Mouse (Mus musculus): ENCODE measurements around the gene Ptpn18. TPM values are rescaled to one million over a fixed set of nuclear protein-coding genes. Genes with fewer than 3 reads are reported as not detected.
A peak's percentile ranks its signal among the peaks of the same experiment; 100 is the strongest.
"Not testable (repeated sequence)": the region's sequence is repeated elsewhere in the genome, so short reads cannot be mapped to it uniquely, and the experiment has no call there.

Gene Ptpn18
- 186 and 621 TPM in 2 replicates for total RNA-seq (2017)

DNA sequence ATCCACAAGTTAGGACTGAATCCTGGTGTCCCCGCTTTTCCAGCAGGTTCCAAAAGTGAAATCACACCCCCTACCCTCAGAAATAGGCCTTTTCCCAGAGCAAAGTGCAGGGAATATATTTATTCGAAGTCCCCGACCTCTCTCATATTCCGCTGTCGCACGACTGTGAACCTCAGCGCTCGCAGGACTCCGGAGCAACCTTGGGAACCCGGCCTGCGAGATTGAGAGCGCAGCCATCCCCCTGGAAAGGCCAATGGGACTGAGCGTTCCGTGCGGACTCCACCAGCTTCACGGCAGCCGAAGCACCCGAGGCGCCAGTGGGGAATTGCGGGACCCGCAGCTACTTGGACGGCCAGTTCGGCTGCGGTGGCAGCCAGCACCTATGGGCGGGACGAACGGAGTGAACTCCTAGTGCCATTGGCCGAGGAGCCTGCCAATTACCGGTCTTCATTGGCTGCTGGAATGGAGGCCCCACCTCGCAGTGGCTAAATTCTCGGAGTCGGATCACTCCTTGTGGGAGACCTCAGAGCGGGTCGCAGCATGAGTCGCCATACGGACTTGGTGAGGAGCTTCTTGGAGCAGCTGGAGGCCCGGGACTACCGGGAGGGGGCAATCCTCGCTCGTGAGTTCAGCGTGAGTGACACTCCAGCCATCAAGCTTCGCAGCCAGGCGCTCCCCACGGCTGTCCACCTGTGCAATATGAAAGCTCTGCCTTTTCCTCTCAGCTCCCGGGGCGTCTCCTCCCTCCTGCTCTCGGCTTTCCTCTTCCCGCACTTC, at the start of gene Ptpn18:
Gene Ptpn18, plus strand, starts transcription at position 479 of the 777 bp plus-strand sequence.
- peak; percentile 85 to 86 for ATAC-seq (replicated peaks in 1 of 2; ENCODE audit: insufficient read depth in 1 of 2, low FRiP score in 2 of 2, low TSS enrichment in 1 of 2, low read depth in 1 of 2, poor library complexity in 2 of 2, severe bottlenecking in 2 of 2)

- no peak for ATAC-seq (replicated peaks in 1 of 2; ENCODE audit: insufficient read depth in 1 of 2, low FRiP score in 2 of 2, low TSS enrichment in 1 of 2, low read depth in 1 of 2, poor library complexity in 2 of 2, severe bottlenecking in 2 of 2)
Measured at GRCm38 (mm10) chr1:34428466-34428865, 31.1 kb upstream of the Ptpn18 start.

DNA sequence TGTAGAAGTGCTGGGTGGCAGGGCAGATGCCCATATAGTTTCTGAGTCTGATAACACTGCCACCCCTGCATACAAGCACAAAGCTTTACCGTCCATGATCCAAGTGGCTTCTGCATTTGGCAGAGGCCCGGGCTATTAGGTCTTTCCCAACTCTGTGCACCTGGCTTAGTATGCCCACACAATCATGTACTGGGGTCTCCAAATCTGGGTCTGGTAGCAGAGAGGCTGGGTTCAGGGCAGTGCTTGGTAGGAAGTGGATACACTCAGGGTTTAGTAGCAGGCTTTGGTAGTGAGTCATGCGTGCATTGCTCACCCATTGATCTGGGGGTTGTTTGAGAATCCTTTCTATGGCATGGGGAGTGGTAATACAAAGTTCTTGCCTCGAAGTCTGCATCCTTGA, 30.3 kb upstream of the Ptpn18 start:
- no peak for ATAC-seq (replicated peaks in 1 of 2; ENCODE audit: insufficient read depth in 1 of 2, low FRiP score in 2 of 2, low TSS enrichment in 1 of 2, low read depth in 1 of 2, poor library complexity in 2 of 2, severe bottlenecking in 2 of 2)

GRCm38 (mm10) chr1:34430981-34431380, 28.6 kb upstream of the Ptpn18 start:
- no peak for ATAC-seq (replicated peaks in 1 of 2; ENCODE audit: insufficient read depth in 1 of 2, low FRiP score in 2 of 2, low TSS enrichment in 1 of 2, low read depth in 1 of 2, poor library complexity in 2 of 2, severe bottlenecking in 2 of 2)

GRCm38 (mm10) chr1:34431431-34431830, 28.1 kb upstream of the Ptpn18 start:
- ATAC-seq (replicated peaks in 1 of 2; ENCODE audit: insufficient read depth in 1 of 2, low FRiP score in 2 of 2, low TSS enrichment in 1 of 2, low read depth in 1 of 2, poor library complexity in 2 of 2, severe bottlenecking in 2 of 2): no peak

DNA sequence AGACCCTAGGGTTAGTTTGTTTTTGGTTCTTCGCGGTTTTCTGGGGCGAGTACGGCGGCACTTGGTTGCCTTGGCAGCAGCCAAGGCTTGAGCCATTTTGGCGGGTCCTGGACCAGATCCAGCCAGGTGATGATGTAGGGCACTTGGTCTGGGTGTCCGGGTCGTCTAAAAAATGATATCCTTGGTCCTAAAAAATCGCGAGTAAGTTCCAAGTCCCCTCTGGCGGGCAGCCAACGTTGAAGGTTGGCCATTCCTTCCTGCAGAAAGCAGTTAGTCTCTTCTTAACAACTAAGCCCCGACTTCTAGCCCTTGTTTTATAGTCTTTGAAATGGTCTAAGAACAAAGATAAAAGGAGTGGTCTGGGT, 27.2 kb upstream of the Ptpn18 start:
- no peak for ATAC-seq (replicated peaks in 1 of 2; ENCODE audit: insufficient read depth in 1 of 2, low FRiP score in 2 of 2, low TSS enrichment in 1 of 2, low read depth in 1 of 2, poor library complexity in 2 of 2, severe bottlenecking in 2 of 2)

GRCm38 (mm10) chr1:34432776-34433481, 26.6 kb upstream of the Ptpn18 start:
- ATAC-seq (replicated peaks in 1 of 2; ENCODE audit: insufficient read depth in 1 of 2, low FRiP score in 2 of 2, low TSS enrichment in 1 of 2, low read depth in 1 of 2, poor library complexity in 2 of 2, severe bottlenecking in 2 of 2): peak; percentile 35 to 48; a peak in 2 of 4 replicates

DNA sequence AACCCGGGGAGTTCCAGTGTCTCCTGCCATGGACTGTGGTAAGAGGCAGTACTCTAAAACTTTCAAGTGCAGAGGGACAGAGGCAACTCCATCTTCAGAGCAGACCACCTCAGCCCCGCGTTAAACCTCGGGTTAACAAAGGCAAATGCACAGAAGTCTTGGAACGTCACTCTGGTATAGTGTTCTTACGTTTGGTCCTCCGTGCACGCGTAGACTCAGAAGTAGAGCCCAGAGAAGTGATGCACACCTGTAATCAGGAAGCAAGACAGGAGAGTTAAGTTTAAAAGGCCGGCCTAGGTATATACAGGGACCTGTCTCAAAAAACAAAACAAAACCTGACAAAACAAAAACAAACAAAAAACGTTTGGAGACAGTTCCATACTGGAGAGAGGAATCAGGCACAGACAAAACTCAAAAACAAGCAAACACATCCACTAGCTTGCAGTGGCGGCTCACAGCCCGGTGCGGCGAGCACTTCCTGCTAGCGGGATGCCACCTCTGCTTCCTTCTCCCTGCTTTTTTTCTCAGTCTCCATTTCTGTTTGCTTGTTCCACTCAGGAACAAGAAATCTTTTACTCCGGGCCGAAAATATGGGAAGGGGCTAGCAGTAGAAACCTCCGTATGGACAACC, 25.6 kb upstream of the Ptpn18 start:
- ATAC-seq (replicated peaks in 1 of 2; ENCODE audit: insufficient read depth in 1 of 2, low FRiP score in 2 of 2, low TSS enrichment in 1 of 2, low read depth in 1 of 2, poor library complexity in 2 of 2, severe bottlenecking in 2 of 2): peak; percentile 3 to 26; a peak in 1 of 4 replicates

DNA sequence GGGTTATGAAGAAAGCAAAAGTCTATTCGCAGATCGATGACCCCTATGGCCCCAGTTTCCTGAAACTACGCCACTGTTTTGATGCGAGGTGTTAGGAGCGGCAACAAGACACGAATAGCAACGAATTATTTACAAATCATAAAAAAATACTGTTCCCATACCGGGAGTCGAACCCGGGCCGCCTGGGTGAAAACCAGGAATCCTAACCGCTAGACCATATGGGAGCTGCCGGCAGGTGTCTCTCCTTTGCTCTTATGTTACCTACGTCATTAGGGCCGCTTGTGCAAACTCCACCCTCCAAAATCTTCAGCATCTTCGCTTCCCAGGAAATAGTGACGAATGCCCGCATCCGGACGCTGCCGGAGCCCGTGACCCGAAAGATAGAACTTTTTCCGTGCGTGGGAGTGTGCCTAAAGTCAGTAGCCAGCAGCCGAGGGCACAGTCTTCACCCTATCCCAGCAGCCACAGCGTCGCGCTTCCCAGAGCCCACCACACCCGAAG, 24.9 kb upstream of the Ptpn18 start:
- peak; percentile 34 to 35 for ATAC-seq (replicated peaks in 1 of 2; ENCODE audit: insufficient read depth in 1 of 2, low FRiP score in 2 of 2, low TSS enrichment in 1 of 2, low read depth in 1 of 2, poor library complexity in 2 of 2, severe bottlenecking in 2 of 2)

DNA sequence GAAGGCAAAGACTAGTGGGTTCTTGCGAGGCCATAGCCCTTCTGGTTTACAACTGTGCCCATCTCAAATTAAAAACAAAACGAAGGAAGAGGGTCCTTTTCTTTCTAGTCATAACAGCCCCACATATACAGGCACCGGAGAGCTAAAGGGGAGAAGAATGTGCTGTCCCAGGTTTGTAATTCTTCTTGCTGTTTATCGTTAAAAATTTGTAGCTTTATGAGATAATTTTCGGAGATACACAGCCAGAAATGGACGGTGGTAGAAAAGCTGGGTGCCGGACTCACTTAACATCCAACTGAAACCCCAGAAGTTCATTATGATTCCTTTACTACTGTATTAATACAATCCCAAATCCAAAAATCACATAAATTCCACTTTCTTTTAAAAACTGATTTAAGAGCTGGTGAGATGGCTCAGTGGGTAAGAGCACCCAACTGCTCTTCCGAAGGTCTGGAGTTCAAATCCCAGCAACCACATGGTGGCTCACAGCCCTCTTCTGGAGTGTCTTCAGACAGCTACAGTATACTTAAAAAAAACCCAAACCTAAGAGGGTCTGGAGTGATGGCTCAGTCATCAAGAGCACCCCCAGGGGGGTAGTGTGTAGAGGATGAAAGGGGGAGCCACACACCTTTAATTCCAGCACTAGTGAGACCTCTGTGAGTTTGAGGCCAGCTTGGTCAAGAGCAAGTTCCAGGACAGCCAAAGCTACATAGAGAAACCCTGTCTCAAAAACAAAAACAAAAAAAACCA, 24.0 kb upstream of the Ptpn18 start:
- ATAC-seq (replicated peaks in 1 of 2; ENCODE audit: insufficient read depth in 1 of 2, low FRiP score in 2 of 2, low TSS enrichment in 1 of 2, low read depth in 1 of 2, poor library complexity in 2 of 2, severe bottlenecking in 2 of 2): no peak

DNA sequence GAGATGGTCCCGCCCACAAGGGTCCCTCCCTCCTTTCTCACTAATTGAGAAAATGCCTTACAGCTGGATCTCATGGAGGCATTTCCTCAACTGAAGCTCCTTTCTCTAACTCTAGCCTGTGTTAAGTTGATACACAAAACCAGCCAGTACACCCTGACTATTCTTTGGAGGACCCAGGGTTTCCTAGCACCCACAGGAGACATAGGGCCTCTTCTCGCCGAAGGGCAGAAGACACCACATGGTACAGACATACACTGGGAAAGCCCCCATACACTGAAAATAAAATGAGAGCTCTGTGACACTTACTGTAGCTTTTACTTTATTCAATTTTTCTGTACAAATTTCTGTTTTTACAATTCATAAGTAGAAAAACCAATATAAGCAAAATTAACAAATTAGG, 23.2 kb upstream of the Ptpn18 start:
- ATAC-seq (replicated peaks in 1 of 2; ENCODE audit: insufficient read depth in 1 of 2, low FRiP score in 2 of 2, low TSS enrichment in 1 of 2, low read depth in 1 of 2, poor library complexity in 2 of 2, severe bottlenecking in 2 of 2): no peak

GRCm38 (mm10) chr1:34437366-34437765, 22.2 kb upstream of the Ptpn18 start:
- ATAC-seq (replicated peaks in 1 of 2; ENCODE audit: insufficient read depth in 1 of 2, low FRiP score in 2 of 2, low TSS enrichment in 1 of 2, low read depth in 1 of 2, poor library complexity in 2 of 2, severe bottlenecking in 2 of 2): not testable (repeated sequence)

DNA sequence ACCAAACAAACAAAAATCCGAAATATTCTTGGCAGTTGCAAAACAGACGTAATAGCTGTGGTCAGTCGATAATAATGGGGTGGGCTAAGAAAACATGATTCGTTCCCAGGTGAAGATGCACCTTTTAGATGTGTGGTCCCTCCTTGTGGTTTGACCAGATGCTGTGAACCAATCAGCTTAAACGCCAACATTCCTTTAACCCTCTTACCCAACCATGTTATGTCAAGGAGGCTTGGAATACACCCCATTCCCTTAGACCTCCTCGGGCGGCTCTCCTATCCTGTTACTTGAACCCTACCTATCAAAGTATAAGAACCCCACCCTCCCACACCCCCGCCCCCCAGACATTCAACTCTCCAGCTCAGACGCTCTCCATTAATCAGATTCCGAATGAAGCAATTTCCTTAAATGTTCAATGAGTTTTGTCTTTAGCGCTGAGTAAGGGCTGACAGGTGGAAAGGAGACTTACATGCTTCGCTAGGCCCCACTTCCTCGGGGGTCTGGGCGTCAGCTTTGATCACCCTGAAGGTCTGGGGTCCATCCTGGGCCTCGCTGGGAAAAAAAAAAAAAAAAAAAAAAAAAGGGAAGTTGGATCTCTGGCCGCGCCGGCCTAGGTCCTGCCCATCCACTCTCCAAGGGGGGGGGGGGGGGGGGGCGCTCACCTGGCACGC, 21.0 kb upstream of the Ptpn18 start:
- no peak for ATAC-seq (replicated peaks in 1 of 2; ENCODE audit: insufficient read depth in 1 of 2, low FRiP score in 2 of 2, low TSS enrichment in 1 of 2, low read depth in 1 of 2, poor library complexity in 2 of 2, severe bottlenecking in 2 of 2)

DNA sequence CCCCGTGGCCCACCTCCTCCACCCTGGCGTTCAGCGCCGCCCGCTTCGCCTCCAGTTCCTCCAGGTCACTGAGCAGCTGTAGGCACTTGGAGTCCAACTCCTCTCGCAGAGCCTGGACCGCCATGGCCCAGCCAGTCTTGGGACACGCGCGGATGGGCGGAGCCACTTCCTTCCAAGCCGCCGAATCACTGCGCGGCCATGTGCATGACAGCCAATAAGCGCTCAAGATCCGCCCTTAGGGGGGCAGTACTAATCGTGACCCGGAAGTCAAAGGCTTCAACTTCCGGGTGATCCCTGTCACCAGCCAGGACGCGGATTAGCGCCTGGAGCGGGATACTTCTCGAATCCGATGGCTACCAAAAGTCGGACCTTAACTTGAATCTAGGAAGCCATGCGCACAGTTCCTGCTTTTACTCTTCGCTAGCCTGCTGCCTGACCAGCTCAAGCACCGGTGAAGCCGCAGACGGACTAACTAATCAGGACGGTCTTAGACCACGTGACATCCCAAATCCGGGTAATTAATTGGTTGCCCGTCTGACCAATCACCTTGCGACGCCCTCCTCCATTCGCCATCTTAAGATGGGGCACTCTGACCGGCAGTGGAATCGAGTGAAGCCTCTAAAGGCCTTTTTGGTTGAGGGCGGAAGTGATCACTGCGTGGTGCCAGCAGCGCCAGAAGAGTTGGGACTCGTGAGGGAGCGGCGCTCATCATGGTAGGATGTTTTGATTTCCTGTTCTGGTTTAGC, 20.2 kb upstream of the Ptpn18 start, which contains the start of the genes Ccdc115 and Imp4:
Gene Ccdc115, minus strand, starts transcription at position 458 of the 746 bp plus-strand sequence.
Gene Imp4, plus strand, starts transcription at position 637 of the 746 bp plus-strand sequence.
- peak; percentile 92 to 93 for ATAC-seq (replicated peaks in 1 of 2; ENCODE audit: insufficient read depth in 1 of 2, low FRiP score in 2 of 2, low TSS enrichment in 1 of 2, low read depth in 1 of 2, poor library complexity in 2 of 2, severe bottlenecking in 2 of 2)

- ATAC-seq (replicated peaks in 1 of 2; ENCODE audit: insufficient read depth in 1 of 2, low FRiP score in 2 of 2, low TSS enrichment in 1 of 2, low read depth in 1 of 2, poor library complexity in 2 of 2, severe bottlenecking in 2 of 2): peak; percentile 28 to 37
Measured at GRCm38 (mm10) chr1:34439961-34440630, 19.5 kb upstream of the Ptpn18 start.

- ATAC-seq (replicated peaks in 1 of 2; ENCODE audit: insufficient read depth in 1 of 2, low FRiP score in 2 of 2, low TSS enrichment in 1 of 2, low read depth in 1 of 2, poor library complexity in 2 of 2, severe bottlenecking in 2 of 2): no peak
Measured at GRCm38 (mm10) chr1:34443124-34443523, 16.4 kb upstream of the Ptpn18 start.

All from hematopoietic stem cell, adult 5-6 weeks (primary cell).